Mouse (Mus musculus) liver, embryonic 14.5 days (tissue): ENCODE measurements at regions not wholly inside any gene's neighbourhood (a gene's known extent, or its start where the extent isn't known, plus 50 kb on each side); places are given as distances from the start of the nearest gene placed in this dataset.
A peak's percentile ranks its signal among the peaks of the same experiment; 100 is the strongest.

Experiments used
- ATAC-seq: fragments of 200-750 bp; cut with Nextera tagmentation; 2 replicates; pipeline ENCODE4 v1.8.0; 2017; ENCODE audit warnings: moderate number of reproducible peaks, mild to moderate bottlenecking, moderate library complexity; ENCODE audit not compliant: insufficient read depth
- DNase-seq, 3 experiments: peaks; one replicate each; pipeline ENCODE4 v3.0.0-alpha.2; 2012 to 2013; ENCODE audit warnings: low read depth in 3 of 3, low spot score in 3 of 3
- H3K27ac ChIP-seq: fragments of 300-500 bp; sonication (generic); 2 replicates; pipeline ENCODE4 v1.5.1; 2014; ENCODE audit warnings: moderate library complexity, mild to moderate bottlenecking, control low read depth, inconsistent platforms
- H3K27me3 ChIP-seq: fragments of 300-500 bp; sonication (generic); 2 replicates; pipeline ENCODE4 v1.6.1; 2014; ENCODE audit warnings: mild to moderate bottlenecking, low read length, moderate library complexity; ENCODE audit not compliant: control insufficient read depth, insufficient read depth
- H3K36me3 ChIP-seq: fragments of 300-500 bp; sonication (generic); replicated peaks from 2 replicates; pipeline ENCODE4 v1.6.1; 2014; ENCODE audit warnings: low read depth; ENCODE audit not compliant: control insufficient read depth, insufficient read depth
- H3K4me1 ChIP-seq, 2 experiments: fragments of 200-500 bp in 1 of 2; fragments of 300-500 bp in 1 of 2; sonication (generic) in 1 of 2; replicated peaks; 2 replicates each; pipeline ENCODE4 v1.6.1; 2012 to 2014; ENCODE audit warnings: antibody characterized with exemption in 1 of 2, inconsistent platforms in 1 of 2, low read length in 1 of 2; ENCODE audit not compliant: control insufficient read depth in 2 of 2, insufficient read depth in 2 of 2
- H3K4me2 ChIP-seq: fragments of 300-500 bp; sonication (generic); 2 replicates; pipeline ENCODE4 v1.6.1; 2014; ENCODE audit warnings: low read depth, mild to moderate bottlenecking, control low read depth, moderate library complexity
- H3K4me3 ChIP-seq, 2 experiments: fragments of 200-500 bp in 1 of 2; fragments of 300-500 bp in 1 of 2; sonication (generic) in 1 of 2; 2 replicates each; pipeline ENCODE4 v1.5.1; 2012 to 2014; ENCODE audit warnings: low read depth in 2 of 2, low read length in 2 of 2, mild to moderate bottlenecking in 2 of 2, control low read depth in 1 of 2, inconsistent platforms in 1 of 2, moderate library complexity in 1 of 2; ENCODE audit not compliant: insufficient read depth in 1 of 2
- H3K9ac ChIP-seq: fragments of 300-500 bp; sonication (generic); replicated peaks from 2 replicates; pipeline ENCODE4 v1.6.1; 2014; ENCODE audit warnings: mild to moderate bottlenecking, control low read depth, moderate library complexity
- H3K9me3 ChIP-seq: fragments of 300-500 bp; sonication (generic); 2 replicates; pipeline ENCODE4 v1.6.1; 2016; ENCODE audit warnings: low read length, mixed read lengths; ENCODE audit not compliant: control insufficient read depth
- CTCF ChIP-seq: IDR thresholded peaks from 2 replicates; pipeline ENCODE4 v1.5.1; 2016; ENCODE audit warnings: antibody characterized with exemption, low read depth, control low read depth
- EP300 ChIP-seq: IDR thresholded peaks from 2 replicates; pipeline ENCODE4 v1.6.1; 2016; ENCODE audit warnings: antibody characterized with exemption, low read depth
- WGBS: fragments of 180-500 bp; shearing (Covaris S2); extraction: QIAGEN DNeasy Blood & Tissue Kit; methylation state at CpG from one replicate; pipeline ENCODE4 v1.1.7; 2014; ENCODE audit not compliant: insufficient replicate concordance; 5-methylcytosine and 5-hydroxymethylcytosine counted together

DNA sequence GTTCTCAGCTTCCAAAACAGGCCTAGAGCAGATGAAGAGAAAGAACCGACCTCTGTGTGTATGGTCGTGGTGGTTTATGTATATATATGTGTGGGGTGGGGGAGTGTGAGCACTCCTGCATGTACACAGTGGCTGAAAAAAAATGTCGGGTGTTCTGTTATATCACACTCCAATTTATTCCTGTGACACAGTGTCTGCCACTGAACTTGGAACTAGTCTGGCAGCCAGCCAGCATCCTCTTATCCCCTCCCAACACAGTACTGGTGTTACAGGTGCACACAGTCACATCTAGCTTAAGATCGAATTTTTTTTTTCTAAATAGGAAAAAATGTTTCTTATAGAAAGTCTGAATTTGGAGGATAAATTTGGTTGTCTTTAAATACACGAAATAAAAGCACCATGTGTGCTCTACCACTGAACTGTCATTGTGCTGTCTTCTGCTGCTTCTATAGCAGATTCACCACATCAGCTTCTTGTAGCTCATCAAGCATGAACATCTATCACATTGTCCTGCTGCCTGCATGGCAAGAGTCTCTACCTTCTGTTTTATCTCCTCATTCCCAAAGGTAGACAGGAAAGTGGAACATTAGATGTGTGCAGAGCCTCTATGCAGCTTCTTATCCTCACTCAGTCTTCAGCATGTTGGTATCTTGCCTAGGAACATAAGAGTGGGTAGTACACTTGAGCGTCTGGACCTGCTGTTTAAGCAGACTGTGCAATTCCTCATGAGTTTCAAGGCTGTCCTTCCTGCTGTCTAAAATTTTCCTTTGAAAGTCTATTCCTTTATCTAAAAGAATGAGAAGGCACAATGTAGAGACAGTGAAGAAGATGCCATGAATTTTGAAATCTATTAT, 185.2 kb downstream of the Car2 start:
- Histone ChIP-seq H3K27me3 (no peaks in the 10 kb centered on the region), H3K9me3 (no peaks in the 10 kb centered on the region), H3K9ac (no peak overlapping the region), H3K36me3 (no peaks in the 10 kb centered on the region), H3K4me1 (peaks cover 0 to 4% of the 10 kb centered on the region in 2 experiments; a peak in 3 of 4 replicates), H3K27ac (no peak overlapping the region), H3K4me3 (no peak overlapping the region), H3K4me2 (no peak overlapping the region)
- TF ChIP-seq EP300 = no peak
- TF ChIP-seq CTCF = no peak
- DNase-seq (no peak), ATAC-seq (no peak)
- WGBS = 51% methylated on average over 6 of the region's 6 CpGs

DNA sequence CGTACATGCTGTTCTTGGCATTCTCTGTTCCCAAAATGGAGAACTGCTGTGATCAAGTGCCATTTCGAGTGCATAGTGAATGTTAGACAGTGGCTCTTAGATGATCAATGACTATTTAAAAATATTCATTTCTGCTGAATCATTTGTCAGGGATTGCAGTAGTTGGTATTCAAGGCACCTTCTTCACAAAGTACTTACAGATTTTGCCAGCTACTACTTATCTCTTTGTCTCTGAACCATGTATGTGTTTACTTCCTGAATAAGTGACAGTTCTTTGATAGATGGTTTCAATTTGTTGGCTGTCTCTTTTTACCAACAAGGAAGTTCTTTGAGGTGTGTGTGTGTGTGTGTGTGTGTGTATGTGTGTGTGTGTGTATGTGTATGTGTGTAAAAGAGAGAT, 187.3 kb downstream of the Car2 start:
- H3K9me3 ChIP-seq = no peaks in the 10 kb centered on the region
- 46% methylated on average over 2 of the region's 2 CpGs for WGBS
- no peaks in the 10 kb centered on the region for H3K36me3 ChIP-seq
- no peak overlapping the region for H3K4me3 ChIP-seq
- H3K9ac ChIP-seq = no peak overlapping the region
- peaks cover 0 to 2% of the 10 kb centered on the region in 2 experiments; a peak in 3 of 4 replicates for H3K4me1 ChIP-seq
- DNase-seq (no peak), ATAC-seq (no peak)
- no peak for TF ChIP-seq EP300
- TF ChIP-seq CTCF = no peak
- no peak overlapping the region for H3K27ac ChIP-seq
- H3K27me3 ChIP-seq = no peaks in the 10 kb centered on the region
- H3K4me2 ChIP-seq = no peak overlapping the region

DNA sequence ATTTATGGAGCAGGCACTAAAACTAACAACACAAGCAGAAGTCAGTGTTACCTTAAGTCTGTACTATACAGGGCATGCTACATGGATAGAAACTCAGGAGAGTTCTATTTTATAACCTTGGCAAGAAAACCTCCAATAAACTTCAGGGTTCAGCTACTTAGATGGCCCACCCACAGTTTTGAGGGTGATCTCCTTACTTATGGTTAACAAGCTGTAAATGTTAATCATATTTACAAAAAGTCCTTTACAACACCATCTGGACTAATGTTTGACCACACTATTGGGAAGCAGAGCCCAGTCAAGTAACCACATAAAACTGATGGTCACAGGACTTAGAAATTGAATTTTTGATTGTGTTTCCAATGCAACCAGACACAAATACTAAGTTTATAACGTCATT, 187.8 kb downstream of the Car2 start:
- no peak for DNase-seq
- no peak for ATAC-seq
- no peak overlapping the region for H3K9ac ChIP-seq
- 37% methylated on average over 1 of the region's 1 CpGs for WGBS
- H3K4me1 ChIP-seq = no peaks in the 10 kb centered on the region; a peak in 1 of 4 replicates
- no peak overlapping the region for H3K4me2 ChIP-seq
- H3K36me3 ChIP-seq = no peaks in the 10 kb centered on the region
- TF ChIP-seq EP300 (no peak), CTCF (no peak)
- H3K27ac ChIP-seq = no peak overlapping the region
- H3K4me3 ChIP-seq = no peak overlapping the region
- H3K27me3 ChIP-seq = no peaks in the 10 kb centered on the region
- H3K9me3 ChIP-seq = no peaks in the 10 kb centered on the region

DNA sequence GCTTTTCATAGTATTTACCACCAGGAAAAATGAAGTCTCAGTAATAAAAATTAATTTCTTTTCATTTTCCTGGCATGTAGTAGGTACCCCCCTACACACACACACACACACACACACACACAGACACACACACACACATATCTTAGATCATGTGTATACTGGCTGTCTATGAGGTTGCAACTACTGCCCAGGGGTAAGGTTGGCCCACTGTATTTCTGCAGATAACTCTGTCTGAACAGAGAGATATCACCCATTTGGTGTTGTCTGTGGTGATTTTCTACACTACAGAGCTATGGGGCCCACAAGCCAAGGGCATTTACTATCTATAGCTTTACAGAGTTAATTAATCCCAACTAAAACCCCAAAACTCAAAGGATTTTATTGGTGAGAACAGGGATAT, 188.9 kb downstream of the Car2 start:
- H3K4me1 ChIP-seq = no peaks in the 10 kb centered on the region; a peak in 1 of 4 replicates
- peak; percentile 35; the same call in 1 of the 2 replicates for ATAC-seq
- no peak for TF ChIP-seq CTCF
- no peak for TF ChIP-seq EP300

DNA sequence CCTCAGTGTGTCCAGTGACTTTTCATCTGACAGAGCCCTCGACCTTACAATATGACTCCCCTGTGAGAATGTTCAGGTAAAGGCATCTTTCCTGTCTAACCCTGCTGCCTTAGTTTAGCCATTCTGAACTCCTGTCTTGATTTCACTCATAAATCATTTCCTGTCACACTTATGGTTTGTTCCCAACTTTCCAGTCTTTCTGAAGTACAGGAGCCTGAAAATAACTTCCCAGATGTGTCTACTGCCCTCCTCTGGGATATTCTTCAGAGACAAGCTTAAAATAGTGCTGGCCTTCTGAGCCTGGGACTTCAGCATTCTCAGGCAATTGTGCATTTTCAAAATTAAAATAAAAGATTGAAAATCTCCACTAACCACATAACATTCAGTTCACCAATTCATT, 204.1 kb downstream of the Car2 start:
- Histone ChIP-seq H3K27me3 (no peaks in the 10 kb centered on the region), H3K27ac (no peak overlapping the region), H3K4me1 (no peaks in the 10 kb centered on the region), H3K4me3 (no peak overlapping the region), H3K4me2 (no peak overlapping the region), H3K36me3 (no peaks in the 10 kb centered on the region), H3K9me3 (no peaks in the 10 kb centered on the region), H3K9ac (no peak overlapping the region)
- no peak for TF ChIP-seq EP300
- TF ChIP-seq CTCF = no peak
- ATAC-seq = no peak
- WGBS = 40% methylated on average over 1 of the region's 1 CpGs
- no peak for DNase-seq

More for the DNA sequence above, 188.9 kb downstream of the Car2 start:
- Histone ChIP-seq H3K4me2 (no peak overlapping the region), H3K9me3 (no peaks in the 10 kb centered on the region), H3K36me3 (no peaks in the 10 kb centered on the region), H3K27ac (no peak overlapping the region), H3K27me3 (no peaks in the 10 kb centered on the region), H3K4me3 (no peak overlapping the region), H3K9ac (no peak overlapping the region)
- DNase-seq = no peak
